Mouse (Mus musculus) lung, postnatal 0 days (tissue): Measurements from ENCODE around the gene Rgs16. TPM values are rescaled to one million over a fixed set of nuclear protein-coding genes. Genes with fewer than 3 reads are reported as not detected.

Experiments used
- ATAC-seq: fragments of 200-750 bp; cut with Nextera tagmentation; 2 replicates; pipeline ENCODE4 v1.8.0; 2017; ENCODE audit warnings: moderate library complexity
- DNase-seq: peaks from one replicate; pipeline ENCODE4 v3.0.0-alpha.2; 2016; ENCODE audit warnings: low spot score
- H3K27ac ChIP-seq: fragments of 300-500 bp; sonication (generic); 2 replicates; pipeline ENCODE4 v1.5.1; 2014; ENCODE audit warnings: antibody characterized with exemption, mild to moderate bottlenecking, low read length, mixed read lengths
- H3K27me3 ChIP-seq: fragments of 300-500 bp; sonication (generic); replicated peaks from 2 replicates; pipeline ENCODE4 v1.6.1; 2014; ENCODE audit warnings: low read length, mixed read lengths; ENCODE audit not compliant: insufficient read depth
- H3K36me3 ChIP-seq: fragments of 300-500 bp; sonication (generic); 2 replicates; pipeline ENCODE4 v1.6.1; 2014; ENCODE audit warnings: low read length, mixed read lengths; ENCODE audit not compliant: insufficient read depth
- H3K4me1 ChIP-seq: fragments of 300-500 bp; sonication (generic); 2 replicates; pipeline ENCODE4 v1.6.1; 2014; ENCODE audit warnings: antibody characterized with exemption, low read depth, low read length, mixed read lengths; ENCODE audit not compliant: insufficient read depth
- H3K4me2 ChIP-seq: fragments of 300-500 bp; sonication (generic); replicated peaks from 2 replicates; pipeline ENCODE4 v1.6.1; 2014; ENCODE audit warnings: low read depth, mild to moderate bottlenecking, low read length, moderate library complexity, mixed read lengths
- H3K4me3 ChIP-seq: fragments of 300-500 bp; sonication (generic); 2 replicates; pipeline ENCODE4 v1.5.1; 2014; ENCODE audit warnings: low read depth, low read length
- H3K9ac ChIP-seq: fragments of 300-500 bp; sonication (generic); replicated peaks from 2 replicates; pipeline ENCODE4 v1.6.1; 2014; ENCODE audit warnings: low read depth, mild to moderate bottlenecking
- H3K9me3 ChIP-seq: fragments of 300-500 bp; sonication (generic); 2 replicates; pipeline ENCODE4 v1.6.1; 2016; ENCODE audit warnings: low read length, mixed read lengths
- CTCF ChIP-seq: IDR thresholded peaks from 2 replicates; pipeline ENCODE4 v1.5.1; 2016; ENCODE audit warnings: antibody characterized with exemption, mild to moderate bottlenecking
- EP300 ChIP-seq: IDR thresholded peaks from 2 replicates; pipeline ENCODE4 v1.6.1; 2016; ENCODE audit warnings: antibody characterized with exemption, mild to moderate bottlenecking, control low read depth
- WGBS: fragments of 180-500 bp; shearing (Covaris S2); extraction: QIAGEN DNeasy Blood & Tissue Kit; methylation state at CpG from one replicate; pipeline ENCODE4 v1.1.7; 2014; 5-methylcytosine and 5-hydroxymethylcytosine counted together
- polyA plus RNA-seq: library from polyadenylated mRNA; unstranded; fragments of >200 nt; fragmentation: Nextera tagmentation; extraction: Ambion mirVana; gene quantifications from 2 replicates; pipeline ENCODE4 v1.2.1, GENCODE M21; 2015

The Rgs16 gene
- 3.8 and 8.4 TPM in 2 replicates for polyA plus RNA-seq

DNA sequence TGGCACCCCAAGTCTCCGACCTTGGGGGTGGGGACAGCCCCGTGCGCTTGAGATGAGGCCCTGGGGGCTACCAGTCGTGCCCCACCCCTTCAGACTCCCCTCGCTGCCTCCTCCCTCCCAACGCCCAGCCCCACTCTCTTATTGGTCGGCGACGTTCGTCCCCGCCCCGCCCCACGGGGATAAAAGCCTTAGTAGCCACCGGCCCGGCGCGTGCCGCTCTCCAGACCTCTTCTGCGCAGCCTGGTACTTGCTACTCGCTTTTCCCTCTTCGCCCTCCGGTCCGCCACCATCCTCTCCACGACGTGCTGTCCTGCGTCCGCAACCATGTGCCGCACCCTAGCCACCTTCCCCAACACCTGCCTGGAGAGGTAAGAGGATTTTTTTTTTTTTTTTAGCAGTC lies at the start of gene Rgs16:
Rgs16 (plus strand) TSS at position 205 of the 400 bp plus-strand sequence.
- H3K27ac ChIP-seq = no peak within 1 kb of the TSS
- H3K9me3 ChIP-seq = no peaks in the 10 kb centered on the region
- no peaks in the 10 kb centered on the region for H3K36me3 ChIP-seq
- under 1% methylated on average over 19 of the region's 28 CpGs for WGBS
- peak within 1 kb of the TSS; percentile 59 for H3K4me2 ChIP-seq
- no peaks in the 10 kb centered on the region; the same call in 1 of the 2 replicates for H3K27me3 ChIP-seq
- H3K9ac ChIP-seq = no peak within 1 kb of the TSS
- peak; percentile 82 for ATAC-seq
- peaks cover 6% of the 10 kb centered on the region; the same call in 1 of the 2 replicates for H3K4me1 ChIP-seq
- TF ChIP-seq CTCF (no peak), EP300 (no peak)
- H3K4me3 ChIP-seq = peak within 1 kb of the TSS; percentile 32
- peak; percentile 82 for DNase-seq

DNA sequence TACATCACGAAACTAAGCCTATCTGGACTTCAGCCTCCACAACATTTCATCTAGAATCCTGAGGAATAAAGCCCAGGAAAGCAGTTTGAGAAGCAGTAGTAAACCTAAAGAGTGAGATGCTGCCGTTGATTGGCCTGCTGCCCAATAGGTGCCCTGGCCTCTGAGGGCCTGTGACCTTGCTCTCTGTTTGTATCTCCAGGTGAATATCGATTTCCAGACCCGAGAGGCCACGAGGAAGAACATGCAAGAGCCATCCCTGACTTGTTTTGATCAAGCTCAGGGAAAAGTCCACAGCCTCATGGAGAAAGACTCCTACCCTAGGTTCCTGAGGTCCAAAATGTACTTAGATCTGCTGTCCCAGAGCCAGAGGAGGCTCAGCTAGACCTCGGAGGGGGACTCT lies 47.6 kb upstream of the Rgs16 start:
- 75% methylated on average over 6 of the region's 6 CpGs for WGBS
- no peak overlapping the region for H3K4me2 ChIP-seq

DNA sequence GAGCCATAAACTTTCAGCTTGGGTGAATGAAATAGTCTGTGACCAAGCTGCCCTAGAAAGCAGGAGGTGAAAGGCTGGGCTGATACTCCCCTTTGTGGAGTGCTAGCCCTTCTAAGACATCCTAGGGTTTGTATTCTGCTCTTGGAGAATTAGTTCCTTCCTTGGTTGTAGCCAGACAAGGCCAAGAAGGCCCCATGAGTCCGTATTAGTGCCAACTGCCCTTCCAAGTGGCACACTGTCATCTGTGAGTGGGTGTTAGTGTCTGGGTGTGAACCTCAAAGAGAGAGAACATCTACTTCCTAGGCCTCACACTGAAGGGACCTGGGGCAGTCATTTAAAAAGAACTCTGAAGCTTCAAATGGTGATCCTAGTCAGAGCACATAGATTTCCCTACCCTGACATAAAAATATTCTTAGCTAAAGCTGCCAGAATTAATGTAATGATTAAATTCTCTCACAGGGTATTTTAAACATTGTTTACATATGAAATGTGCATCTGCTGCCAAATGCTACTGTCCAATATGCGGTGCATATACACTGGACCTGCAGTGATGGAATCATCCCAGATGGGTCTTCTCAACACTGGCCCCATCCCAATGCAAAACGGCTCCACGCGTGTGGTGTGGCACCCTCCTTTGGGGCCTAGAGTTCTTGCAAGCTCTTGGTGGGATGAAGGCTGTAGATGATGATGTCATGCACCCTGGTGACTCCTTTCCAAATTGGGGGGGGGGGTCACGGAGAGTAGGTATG lies 45.6 kb upstream of the Rgs16 start:
- no peaks in the 10 kb centered on the region for H3K4me1 ChIP-seq

More for the DNA sequence above, 47.6 kb upstream of the Rgs16 start:
- H3K9ac ChIP-seq = no peak overlapping the region
- DNase-seq = no peak
- no peaks in the 10 kb centered on the region for H3K36me3 ChIP-seq
- H3K4me3 ChIP-seq = no peak overlapping the region
- no peak overlapping the region for H3K27ac ChIP-seq
- H3K4me1 ChIP-seq = no peaks in the 10 kb centered on the region
- ATAC-seq = no peak
- H3K9me3 ChIP-seq = no peaks in the 10 kb centered on the region
- H3K27me3 ChIP-seq = no peaks in the 10 kb centered on the region; the same call in 1 of the 2 replicates
- TF ChIP-seq EP300 (no peak), CTCF (no peak)

DNA sequence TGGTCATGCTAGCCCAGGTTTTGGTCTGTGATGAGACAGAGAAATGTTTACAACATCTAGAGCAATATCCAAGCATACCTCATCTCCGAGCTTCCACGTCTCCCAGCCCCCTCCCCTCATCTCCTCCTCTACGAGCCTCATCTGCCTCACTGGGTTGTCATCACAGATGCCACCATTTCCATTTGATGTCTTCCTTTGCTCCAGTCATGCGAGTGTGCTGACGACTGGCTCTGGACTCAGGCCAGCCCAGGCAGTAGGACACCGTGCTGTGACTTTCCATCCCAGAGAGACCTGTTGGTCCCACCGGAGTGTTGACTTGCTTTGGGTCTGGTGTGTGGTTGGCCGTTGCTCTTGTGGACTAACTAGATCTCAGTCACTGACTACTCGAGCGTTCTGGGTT lies 44.8 kb upstream of the Rgs16 start:
- H3K36me3 ChIP-seq = no peaks in the 10 kb centered on the region
- H3K4me1 ChIP-seq = no peaks in the 10 kb centered on the region
- H3K27me3 ChIP-seq = no peaks in the 10 kb centered on the region; the same call in 1 of the 2 replicates
- no peak overlapping the region for H3K9ac ChIP-seq
- no peak overlapping the region for H3K4me2 ChIP-seq
- no peak for TF ChIP-seq CTCF
- TF ChIP-seq EP300 = no peak
- no peak overlapping the region for H3K4me3 ChIP-seq
- no peak overlapping the region for H3K27ac ChIP-seq
- no peak for ATAC-seq
- 86% methylated on average over 10 of the region's 10 CpGs for WGBS
- DNase-seq = no peak
- H3K9me3 ChIP-seq = no peaks in the 10 kb centered on the region

More for the DNA sequence above, 45.6 kb upstream of the Rgs16 start:
- H3K9me3 ChIP-seq = no peaks in the 10 kb centered on the region
- ATAC-seq (no peak), DNase-seq (no peak)
- no peak overlapping the region for H3K27ac ChIP-seq
- no peak overlapping the region for H3K4me3 ChIP-seq
- no peaks in the 10 kb centered on the region for H3K36me3 ChIP-seq
- 68% methylated on average over 6 of the region's 6 CpGs for WGBS
- H3K9ac ChIP-seq = no peak overlapping the region
- TF ChIP-seq EP300 (no peak), CTCF (no peak)
- no peak overlapping the region for H3K4me2 ChIP-seq
- H3K27me3 ChIP-seq = no peaks in the 10 kb centered on the region; the same call in 1 of the 2 replicates

DNA sequence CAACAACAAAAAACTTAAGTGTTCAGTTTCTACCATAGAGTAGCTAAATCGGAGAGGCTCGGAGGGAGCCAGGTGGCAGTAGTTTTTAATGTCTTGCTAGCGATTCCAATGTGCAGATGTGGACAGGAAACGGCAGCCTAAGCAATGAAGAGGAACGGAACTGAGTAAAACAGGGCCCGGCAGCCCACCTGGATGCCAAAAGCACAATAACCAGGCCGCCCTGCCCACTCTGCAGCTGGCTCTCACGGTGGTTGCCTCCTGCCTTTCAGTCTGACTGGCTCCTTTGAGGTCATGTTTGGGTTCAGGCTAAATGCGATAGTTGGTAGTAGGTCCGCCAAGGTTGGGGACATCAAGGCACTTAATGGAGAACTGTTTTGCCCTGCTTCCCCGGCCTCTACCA lies 44.1 kb upstream of the Rgs16 start:
- H3K36me3 ChIP-seq = no peaks in the 10 kb centered on the region
- H3K4me1 ChIP-seq = no peaks in the 10 kb centered on the region
- no peak overlapping the region for H3K27ac ChIP-seq
- no peak overlapping the region for H3K4me2 ChIP-seq
- no peak for DNase-seq
- no peaks in the 10 kb centered on the region for H3K9me3 ChIP-seq
- no peak for ATAC-seq
- whole genome bisulfite sequencing = 93% methylated on average over 11 of the region's 11 CpGs
- no peak overlapping the region for H3K4me3 ChIP-seq
- H3K27me3 ChIP-seq = no peaks in the 10 kb centered on the region; the same call in 1 of the 2 replicates
- H3K9ac ChIP-seq = no peak overlapping the region
- TF ChIP-seq EP300 = no peak
- no peak for TF ChIP-seq CTCF

DNA sequence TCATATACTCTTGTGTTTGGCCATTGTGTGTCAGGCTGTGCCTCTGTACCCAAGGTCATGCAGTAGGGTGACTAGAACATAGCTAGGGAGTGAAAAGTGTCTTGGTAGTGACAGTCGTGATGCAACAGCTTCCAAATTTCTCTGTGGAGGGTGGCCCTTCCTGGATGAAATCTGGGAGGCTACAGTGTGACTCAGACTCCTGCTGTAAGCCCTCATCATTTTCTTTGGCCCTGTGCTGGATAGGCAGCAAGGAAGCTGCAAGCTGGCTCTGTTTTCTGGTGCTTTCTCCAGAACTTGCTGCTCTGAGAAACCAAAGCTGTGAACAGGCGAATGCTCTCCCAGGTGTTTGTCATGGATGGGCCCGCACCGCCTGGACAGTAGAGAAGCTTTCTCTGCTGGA lies 43.6 kb upstream of the Rgs16 start:
- H3K4me2 ChIP-seq = no peak overlapping the region
- DNase-seq (no peak), ATAC-seq (no peak)
- H3K27me3 ChIP-seq = no peaks in the 10 kb centered on the region; the same call in 1 of the 2 replicates
- TF ChIP-seq CTCF (no peak), EP300 (no peak)
- H3K4me1 ChIP-seq = no peaks in the 10 kb centered on the region
- no peaks in the 10 kb centered on the region for H3K36me3 ChIP-seq
- H3K27ac ChIP-seq = no peak overlapping the region
- H3K9me3 ChIP-seq = no peaks in the 10 kb centered on the region
- 82% methylated on average over 4 of the region's 4 CpGs for WGBS
- H3K9ac ChIP-seq = no peak overlapping the region
- H3K4me3 ChIP-seq = no peak overlapping the region
